Mouse (Mus musculus): ENCODE measurements around the gene Bpifa3. TPM values are rescaled to one million over a fixed set of nuclear protein-coding genes. Genes with fewer than 3 reads are reported as not detected.
"Not testable (repeated sequence)": the region's sequence is repeated elsewhere in the genome, so short reads cannot be mapped to it uniquely, and the experiment has no call there.

Bpifa3 gene
- not detected for total RNA-seq (2021)

DNA sequence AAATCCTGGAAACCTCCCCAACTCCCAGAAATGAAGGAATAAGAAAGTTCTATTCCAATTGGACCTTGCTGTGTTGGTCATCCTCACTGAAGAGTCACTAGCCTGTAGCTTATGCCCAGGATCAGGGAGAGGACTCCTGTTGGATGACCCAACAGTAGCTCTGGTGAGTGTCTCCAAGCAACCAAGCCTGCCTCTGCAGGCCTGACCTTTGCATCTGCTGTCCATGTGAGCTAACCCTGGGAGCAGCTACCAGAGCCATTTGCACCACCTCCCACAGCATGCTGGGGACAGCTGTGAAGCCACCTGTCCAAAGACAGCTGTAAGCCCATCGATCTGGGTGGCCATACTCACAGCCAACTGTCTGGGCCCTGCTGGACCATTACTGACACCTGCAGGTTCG lies at the start of gene Bpifa3:
Bpifa3 (plus strand) TSS at position 217 of the 400 bp plus-strand sequence.
- intact Hi-C loops (cut with DNase I) = no loop called here
- DNase-seq (ENCODE audit: low spot score in 2 of 2) = no peak

DNA sequence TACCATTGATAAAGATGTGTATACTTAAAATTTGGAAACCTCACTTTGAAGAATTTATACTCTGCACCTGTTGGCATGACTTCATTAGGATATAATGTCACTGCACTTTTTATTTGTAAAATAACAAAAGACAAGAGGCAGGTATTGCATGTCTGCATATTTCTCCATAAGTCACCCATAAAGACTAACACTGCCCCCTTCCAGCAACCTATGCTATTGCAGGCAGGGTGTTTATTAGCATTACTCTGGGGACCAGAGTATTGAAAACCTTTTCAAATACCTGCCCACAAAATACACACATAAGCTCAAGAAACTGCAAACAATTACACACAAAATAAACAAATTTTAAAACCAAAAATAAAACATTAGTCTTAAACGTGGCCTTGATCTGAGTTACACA lies 32.4 kb upstream of the Bpifa3 start:
- intact Hi-C loops (cut with DNase I) = no loop called here
- DNase-seq (ENCODE audit: low spot score in 2 of 2) = peak in 1 of 2 experiments; percentile 1

DNA sequence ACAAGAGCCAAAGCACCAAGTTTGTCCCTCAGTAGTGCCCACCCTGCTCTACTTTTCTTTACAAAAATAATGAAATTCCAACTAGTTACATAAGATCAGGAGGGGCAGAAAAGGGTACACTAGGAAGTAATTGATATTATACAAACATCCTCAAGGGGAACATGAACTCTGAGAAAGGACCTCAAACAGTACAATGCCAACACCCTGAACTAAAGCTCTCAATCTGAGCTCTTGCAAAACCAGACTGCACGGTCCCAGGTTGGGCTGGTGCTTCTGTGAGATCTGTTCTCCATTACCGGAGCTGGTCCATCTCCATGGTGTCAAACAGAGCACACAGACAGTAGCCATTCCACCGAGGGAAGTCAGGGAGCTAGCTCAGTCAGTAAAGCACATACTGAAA lies 12.8 kb upstream of the Bpifa3 start:
- DNase-seq (ENCODE audit: low spot score in 2 of 2) = no peak
- intact Hi-C loops (cut with DNase I) = no loop called here

DNA sequence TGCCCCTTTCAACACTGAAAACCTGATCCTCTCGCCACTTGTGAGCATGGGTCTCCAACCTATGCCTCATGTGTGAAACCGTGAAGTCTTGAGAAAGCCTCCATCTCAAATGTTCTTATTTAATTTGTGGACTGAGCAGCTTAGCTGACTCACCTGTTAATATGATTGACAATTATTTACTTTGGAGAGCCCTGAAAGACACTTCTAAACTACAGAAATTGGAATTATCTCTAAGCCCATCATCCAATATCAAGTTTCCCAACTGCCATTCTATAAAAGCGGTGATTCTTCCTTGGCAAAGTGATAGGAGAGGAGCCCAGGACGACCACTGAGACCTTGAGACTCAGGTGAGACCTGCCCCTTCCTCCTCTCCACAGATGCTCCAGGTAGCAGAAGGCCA lies 12.4 kb downstream of the Bpifa3 start, which contains the start of gene Bpifa1:
Bpifa1 (plus strand) TSS at position 301 of the 400 bp plus-strand sequence.
- intact Hi-C loops (cut with DNase I) = no loop called here
- no peak for DNase-seq (ENCODE audit: low spot score in 2 of 2)

DNA sequence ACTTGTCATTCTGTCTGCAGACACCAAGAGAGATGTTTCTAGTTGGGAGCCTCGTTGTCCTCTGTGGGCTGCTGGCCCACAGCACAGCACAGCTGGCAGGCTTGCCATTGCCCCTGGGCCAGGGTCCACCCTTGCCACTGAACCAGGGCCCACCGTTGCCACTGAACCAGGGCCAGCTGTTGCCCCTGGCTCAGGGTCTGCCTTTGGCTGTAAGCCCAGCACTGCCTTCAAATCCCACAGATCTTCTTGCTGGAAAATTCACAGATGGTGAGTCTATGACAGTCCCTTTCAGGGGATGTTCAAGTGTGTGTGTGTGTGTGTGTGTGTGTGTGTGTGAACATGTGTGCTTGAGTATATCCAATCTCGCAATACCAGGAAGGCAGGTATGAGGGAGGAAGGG lies 13.6 kb downstream of the Bpifa3 start:
- intact Hi-C loops (cut with DNase I) = no loop called here
- DNase-seq (ENCODE audit: low spot score in 2 of 2) = no peak

DNA sequence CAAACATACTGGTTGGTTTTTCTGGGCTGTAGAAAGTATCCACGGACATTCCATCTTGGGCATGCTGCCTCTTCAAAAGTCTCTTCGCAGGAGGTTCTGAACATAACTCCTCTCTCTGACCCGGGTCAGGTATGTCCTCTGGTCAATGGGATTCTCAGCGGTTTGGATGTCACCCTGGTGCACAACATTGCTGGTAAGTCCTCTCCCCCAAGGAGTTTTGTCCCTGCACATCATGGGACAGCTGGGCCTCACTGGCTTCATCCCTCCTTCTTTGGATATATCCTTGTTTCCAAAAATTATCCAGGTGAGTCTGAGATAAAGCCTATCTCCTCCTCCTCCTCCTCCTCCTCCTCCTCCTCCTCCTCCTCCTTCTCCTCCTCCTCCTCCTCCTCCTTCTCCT lies 17.4 kb downstream of the Bpifa3 start:
- intact Hi-C loops (cut with DNase I) = no loop called here
- DNase-seq (ENCODE audit: low spot score in 2 of 2) = no peak

DNA sequence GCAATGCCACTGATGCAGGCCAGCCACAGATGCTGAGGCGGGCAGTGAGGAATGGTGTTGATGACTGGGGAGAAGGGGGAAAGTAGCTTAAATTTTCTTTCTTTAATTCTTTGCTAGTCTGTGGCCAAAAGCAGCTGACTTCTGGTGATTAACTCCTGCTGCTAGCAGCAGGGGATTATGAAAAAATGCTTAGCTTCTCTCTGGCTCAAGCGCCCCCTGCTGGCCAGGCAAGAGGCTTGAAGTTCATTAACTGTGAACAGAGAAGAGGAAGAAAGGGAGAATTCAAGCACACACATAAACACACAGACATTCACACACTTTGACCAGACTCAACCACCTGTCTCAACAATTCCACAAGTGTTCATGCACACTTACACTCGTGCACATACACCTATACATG lies 28.3 kb downstream of the Bpifa3 start:
- no peak for DNase-seq (ENCODE audit: low spot score in 2 of 2)
- intact Hi-C loops (cut with DNase I) = no loop called here

DNA sequence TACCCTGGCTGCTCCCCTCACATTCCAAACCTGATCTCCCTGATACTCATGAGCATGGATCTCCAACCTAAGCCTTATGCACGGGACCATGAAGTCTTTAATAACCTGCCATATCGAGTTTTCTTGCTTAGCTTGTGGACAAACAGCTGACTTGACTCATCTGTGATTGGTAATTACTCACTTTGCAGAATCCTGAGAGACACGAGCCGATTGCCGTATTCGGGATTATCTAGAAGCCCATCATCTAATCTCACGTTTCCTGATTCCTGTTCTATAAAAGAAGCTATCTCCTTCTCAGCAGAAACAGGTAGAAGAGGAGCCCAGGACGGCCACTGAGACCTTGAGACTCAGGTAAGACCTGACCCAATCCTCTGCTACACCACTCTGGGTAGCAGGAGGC lies 32.2 kb downstream of the Bpifa3 start, which contains the start of gene Bpifa5:
Bpifa5 (plus strand) TSS at position 301 of the 400 bp plus-strand sequence.
- DNase-seq (ENCODE audit: low spot score in 2 of 2) = no peak
- intact Hi-C loops (cut with DNase I) = no loop called here

DNA sequence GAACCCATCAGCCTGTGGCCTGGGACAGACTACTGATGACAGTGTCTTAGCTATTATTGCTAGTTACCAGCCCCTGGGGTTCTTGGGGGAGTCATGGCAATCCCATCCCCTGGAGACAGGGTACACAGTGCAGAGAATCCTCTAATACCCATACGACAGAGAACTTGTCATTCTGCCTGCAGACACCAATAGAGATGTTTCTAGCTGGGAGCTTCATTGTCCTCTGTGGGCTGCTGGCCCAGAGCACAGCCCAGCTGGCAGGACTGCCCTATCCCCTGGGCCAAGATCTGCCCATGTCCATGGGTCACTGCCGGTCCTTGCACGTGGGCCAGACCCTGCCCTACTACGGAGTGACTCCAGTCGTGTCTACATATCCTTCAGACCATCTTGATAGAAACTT lies 33.2 kb downstream of the Bpifa3 start:
- DNase-seq (ENCODE audit: low spot score in 2 of 2) = no peak
- intact Hi-C loops (cut with DNase I) = no loop called here

DNA sequence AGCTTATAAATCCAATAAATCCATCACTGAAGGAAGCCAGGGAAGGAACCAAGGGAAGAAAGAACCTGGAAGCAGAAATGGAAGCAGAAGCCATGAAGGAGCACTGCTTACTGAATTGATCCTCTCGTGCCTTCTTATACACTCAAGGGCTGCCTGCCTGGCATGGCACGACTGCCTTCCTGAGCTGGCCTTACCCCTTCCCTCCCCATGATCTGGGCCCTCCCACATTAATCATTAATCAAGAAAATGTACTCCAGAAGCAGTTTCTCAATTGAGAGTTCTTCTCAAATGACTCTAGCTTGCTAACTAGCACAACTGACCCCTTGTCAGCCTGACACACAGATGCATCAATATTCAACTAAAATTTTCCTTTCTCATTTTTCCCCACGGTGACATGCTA lies 39.0 kb downstream of the Bpifa3 start:
- no peak for DNase-seq (ENCODE audit: low spot score in 2 of 2)
- intact Hi-C loops (cut with DNase I) = no loop called here

DNA sequence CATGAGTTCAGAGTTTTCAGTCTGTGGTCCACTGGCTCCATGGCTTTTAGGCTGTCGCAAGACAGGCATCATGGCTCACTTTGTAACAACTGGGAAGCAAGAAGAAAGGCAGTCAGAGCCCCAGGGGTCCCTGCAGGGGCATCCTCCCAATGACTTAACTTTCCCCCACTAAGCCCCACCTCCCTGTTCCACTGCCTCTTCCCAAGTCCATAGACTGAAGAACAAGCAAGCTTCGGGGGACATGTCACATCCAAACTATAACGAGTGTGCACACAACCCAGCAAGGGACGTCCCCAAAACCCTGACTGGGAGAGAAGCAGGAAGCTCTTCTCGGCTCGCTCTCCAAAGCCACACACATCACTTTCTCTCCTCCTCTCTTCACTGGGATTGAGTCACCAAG lies 41.5 kb downstream of the Bpifa3 start:
- DNase-seq (ENCODE audit: low spot score in 2 of 2) = no peak
- intact Hi-C loops (cut with DNase I) = loop anchor here (2.0 kb wide), 1 partner anchor 125 kb away; no protein-coding TSS in a partner anchor

DNA sequence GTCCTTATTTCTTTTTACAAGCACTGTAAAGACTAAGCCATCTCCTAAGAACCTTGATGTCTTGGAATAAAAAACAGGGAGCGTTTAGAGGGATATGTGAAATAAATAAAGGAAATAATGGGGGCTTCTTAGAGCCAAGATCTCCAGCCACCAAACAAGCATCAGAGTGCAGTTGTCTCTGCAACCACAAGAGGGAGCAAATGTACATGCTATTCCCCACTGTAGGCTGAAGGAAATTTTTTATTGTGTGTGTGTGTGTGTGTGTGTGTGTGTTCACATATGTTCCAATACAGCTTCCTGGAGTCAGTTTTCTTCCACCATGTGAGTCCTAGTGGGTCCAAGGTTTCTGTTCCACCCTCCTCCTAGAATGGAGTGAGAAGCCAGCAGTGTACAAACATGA lies 43.2 kb downstream of the Bpifa3 start:
- peak; percentile 29 to 32 for DNase-seq (ENCODE audit: low spot score in 2 of 2)
- intact Hi-C loops (cut with DNase I) = loop anchor here (2.0 kb wide), 1 partner anchor 123 kb away; no protein-coding TSS in a partner anchor

DNA sequence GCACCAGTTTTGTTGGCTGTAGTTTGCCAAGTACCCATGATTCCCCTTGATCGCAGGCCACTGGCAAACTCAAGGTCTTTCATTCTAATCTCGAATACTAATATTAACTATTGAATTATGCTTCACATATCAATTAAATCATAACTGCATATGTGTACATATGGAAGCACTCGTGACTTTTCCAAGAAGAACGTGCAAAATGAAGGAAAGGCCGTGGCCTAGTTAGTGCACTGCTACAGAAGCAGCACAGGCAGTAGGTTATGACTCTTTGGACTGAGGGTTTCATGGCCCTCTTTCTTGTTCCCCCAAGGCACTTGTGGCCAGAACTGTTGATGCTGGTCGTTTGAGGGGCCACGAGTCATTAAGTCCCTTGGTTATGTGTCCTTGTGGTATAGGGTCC lies 51.8 kb downstream of the Bpifa3 start:
- intact Hi-C loops (cut with DNase I); DNase-seq (ENCODE audit: low spot score in 2 of 2): not testable (repeated sequence)

DNA sequence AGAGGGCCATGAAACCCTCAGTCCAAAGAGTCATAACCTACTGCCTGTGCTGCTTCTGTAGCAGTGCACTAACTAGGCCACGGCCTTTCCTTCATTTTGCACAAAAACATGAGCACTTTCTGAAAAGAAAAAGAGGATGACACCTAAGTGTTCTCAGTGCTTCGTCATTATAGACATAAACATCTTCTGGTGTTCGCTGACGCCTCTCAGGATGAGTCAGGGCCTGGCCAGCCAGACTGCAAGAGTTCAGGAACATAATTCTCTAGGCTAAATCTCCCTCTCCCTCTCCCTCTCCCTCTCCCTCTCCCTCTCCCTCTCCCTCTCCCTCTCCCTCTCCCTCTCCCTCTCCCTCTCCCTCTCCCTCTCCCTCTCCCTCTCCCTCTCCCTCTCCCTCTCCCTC lies 52.9 kb downstream of the Bpifa3 start:
- intact Hi-C loops (cut with DNase I) = not testable (repeated sequence)
- DNase-seq (ENCODE audit: low spot score in 2 of 2) = peak in 1 of 2 experiments; percentile 72

DNA sequence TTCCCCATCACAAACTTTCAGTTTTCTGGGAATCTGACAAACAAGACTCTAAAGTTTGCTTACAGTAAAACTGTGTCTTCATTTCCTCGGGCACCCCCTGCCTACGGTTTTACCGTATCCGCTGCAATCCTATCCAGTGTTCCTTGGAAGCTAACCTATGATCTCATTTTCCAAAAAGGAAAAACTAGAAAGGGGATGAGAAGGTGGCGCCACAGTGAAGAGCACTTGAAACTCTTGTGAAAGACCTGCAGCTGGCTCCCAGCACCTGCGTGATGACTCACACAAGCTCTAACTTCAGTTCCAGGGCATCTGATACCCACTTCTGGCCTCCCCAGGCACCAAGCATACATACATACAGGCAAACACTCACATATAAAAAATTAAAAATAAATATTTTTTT lies 55.2 kb downstream of the Bpifa3 start:
- no peak for DNase-seq (ENCODE audit: low spot score in 2 of 2)
- intact Hi-C loops (cut with DNase I) = no loop called here

DNA sequence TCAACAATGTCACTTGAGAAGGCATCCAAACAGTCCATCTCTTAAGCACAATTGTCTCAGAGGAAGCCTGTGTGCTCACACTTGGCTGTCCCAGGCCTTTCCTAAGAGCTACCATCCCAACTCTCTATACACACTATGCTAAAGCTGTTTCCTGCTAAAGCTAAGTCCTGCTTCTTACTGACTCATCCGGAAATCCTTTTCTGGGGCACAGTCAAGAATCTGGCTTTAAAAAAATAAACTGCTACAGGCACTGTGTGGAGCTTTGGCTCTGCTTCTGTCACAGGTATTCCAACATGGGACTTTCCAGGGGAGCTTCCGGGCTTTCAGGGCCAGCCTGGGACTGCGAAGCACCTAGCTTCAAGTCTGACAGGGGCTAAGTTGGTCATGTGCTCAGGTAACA lies 55.6 kb downstream of the Bpifa3 start:
- DNase-seq (ENCODE audit: low spot score in 2 of 2) = peak in 1 of 2 experiments; percentile 55
- intact Hi-C loops (cut with DNase I) = no loop called here

DNA sequence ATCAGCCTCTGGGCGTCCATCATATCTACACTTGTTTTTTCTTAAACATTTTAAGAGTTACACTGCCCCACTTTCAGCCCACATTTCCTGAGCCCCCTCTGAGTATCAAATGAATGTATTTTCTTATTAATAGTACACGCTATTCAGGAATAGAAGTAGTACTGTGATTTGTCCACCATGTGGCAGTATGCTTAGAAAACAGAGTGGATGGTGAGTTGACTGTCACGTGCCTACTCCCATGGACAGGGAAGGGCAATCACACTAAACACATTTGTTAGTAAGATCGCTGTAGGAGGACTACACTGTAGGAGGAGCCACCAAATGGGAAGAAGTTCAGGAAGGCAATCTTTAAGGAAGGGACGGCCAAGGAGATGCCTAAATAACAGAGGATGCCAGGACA lies 57.3 kb downstream of the Bpifa3 start:
- intact Hi-C loops (cut with DNase I) = no loop called here
- DNase-seq (ENCODE audit: low spot score in 2 of 2) = no peak

Other genes with a start within 250 kb of the Bpifa3 start
- not detected for gene Bpifb6, start 229.9 kb upstream of the Bpifa3 start, total RNA-seq (2021)
- gene Bpifb3, start 212.1 kb upstream of the Bpifa3 start, total RNA-seq (2021) = not detected
- gene Bpifb4, start 192.1 kb upstream of the Bpifa3 start, total RNA-seq (2021) = not detected
- not detected for gene Bpifa6, start 155.4 kb upstream of the Bpifa3 start, total RNA-seq (2021)
- gene Bpifa2, start 122.1 kb upstream of the Bpifa3 start, total RNA-seq (2021) = not detected
- gene Bpifa1, start 12.5 kb downstream of the Bpifa3 start, total RNA-seq (2021) = not detected
- gene Bpifa5, start 32.3 kb downstream of the Bpifa3 start, total RNA-seq (2021) = not detected
- gene Bpifb1, start 60.5 kb downstream of the Bpifa3 start, total RNA-seq (2021) = under 1 TPM; 0.21 TPM
- not detected for gene Bpifb5, start 93.4 kb downstream of the Bpifa3 start, total RNA-seq (2021)
- not detected for gene Bpifb9a, start 127.5 kb downstream of the Bpifa3 start, total RNA-seq (2021)
- gene Bpifb9b, start 176.9 kb downstream of the Bpifa3 start, total RNA-seq (2021) = not detected
- 10 to 100 TPM; 11.4 to 17.4 TPM for gene Cdk5rap1, start 242.7 kb downstream of the Bpifa3 start, total RNA-seq (2021)

Measured in left cerebral cortex, postnatal 25 days (tissue).